ENCODE assay signal across 40 mouse cellular contexts in the genomic region with DNA sequence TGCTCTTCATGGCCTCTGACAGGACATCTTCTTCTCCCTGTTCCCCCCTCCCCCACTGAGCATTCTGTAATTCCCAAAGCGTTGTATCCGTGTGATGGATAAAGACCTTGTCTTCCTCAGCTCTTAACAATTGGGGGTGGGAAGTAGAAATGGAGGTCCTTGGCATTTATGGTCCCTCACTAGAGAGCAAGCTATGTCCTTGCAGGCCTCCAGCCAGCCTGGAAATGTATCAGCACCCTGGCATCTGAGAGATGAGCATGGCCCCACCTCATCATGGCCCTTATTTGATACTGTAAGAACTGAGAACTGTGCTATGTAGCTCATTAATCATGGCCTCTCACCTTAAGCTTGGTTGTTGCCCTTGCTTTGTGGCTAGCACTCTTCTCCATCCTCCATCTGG. TPM values are rescaled to one million over a fixed set of nuclear protein-coding genes. Genes with fewer than 3 reads are reported as not detected.
"Had no signal": no experiment of that assay in that cellular context is flagged by ENCODE, and none has a peak within 500 bp of the region (broad histone marks: within the 10 kb centered on the region; RNA-seq: fewer than 3 reads in every experiment).

No protein-coding gene starts in this region.

- H3K4me2 ChIP-seq: heart, embryonic 12.5 days; hindbrain, embryonic 12.5 days; hindbrain, embryonic 15.5 days; limb, embryonic 12.5 days; liver, embryonic 11.5 days; liver, embryonic 13.5 days; liver, embryonic 15.5 days had no signal

- H3K4me1 ChIP-seq: heart, embryonic 10.5 days; hindbrain, embryonic 15.5 days; limb, embryonic 10.5 days; limb, embryonic 12.5 days; liver, embryonic 13.5 days; liver, embryonic 15.5 days had no signal

- H3K36me3 ChIP-seq: heart, embryonic 10.5 days; heart, embryonic 12.5 days; hindbrain, embryonic 10.5 days; hindbrain, embryonic 12.5 days; hindbrain, embryonic 15.5 days; limb, embryonic 10.5 days; limb, embryonic 12.5 days; liver, embryonic 13.5 days; liver, embryonic 15.5 days had no signal

- DNase-seq: gastrocnemius, adult 2 months; gastrocnemius, postnatal 10 days; gastrocnemius, postnatal 25 days; heart, postnatal 10 days; heart, postnatal 4 days; kidney, adult 18-20 months; kidney, adult 8-10 months; kidney, postnatal 10 days; kidney, postnatal 25 days; kidney, postnatal 4 days; liver; liver, embryonic 13.5 days; liver, postnatal 0 days had no signal

- H3K9ac ChIP-seq: heart, embryonic 12.5 days; hindbrain, embryonic 12.5 days; hindbrain, embryonic 15.5 days; limb, embryonic 12.5 days; liver, embryonic 13.5 days; liver, embryonic 15.5 days; liver, postnatal 0 days had no signal

- ATAC-seq: hindbrain, postnatal 0 days; intestine, postnatal 0 days; liver, postnatal 0 days had no signal

- H3K4me3 ChIP-seq: gastrocnemius, adult 2 months; heart, embryonic 10.5 days; heart, embryonic 12.5 days; hindbrain, embryonic 10.5 days; hindbrain, embryonic 12.5 days; hindbrain, embryonic 15.5 days; layer of hippocampus, adult 2 months; left cerebral cortex, adult 2 months; limb, embryonic 10.5 days; limb, embryonic 12.5 days; liver, embryonic 13.5 days; liver, embryonic 15.5 days had no signal

- H3K9me3 ChIP-seq: heart, embryonic 10.5 days; heart, embryonic 12.5 days; hindbrain, embryonic 10.5 days; hindbrain, embryonic 12.5 days; hindbrain, embryonic 15.5 days; limb, embryonic 10.5 days; limb, embryonic 12.5 days; liver, embryonic 13.5 days; liver, embryonic 15.5 days had no signal

- H3K27ac ChIP-seq: gastrocnemius, adult 2 months; heart, embryonic 10.5 days; hindbrain, embryonic 10.5 days; hindbrain, embryonic 12.5 days; hindbrain, embryonic 15.5 days; hindbrain, postnatal 0 days; layer of hippocampus, adult 2 months; left cerebral cortex, adult 2 months; limb, embryonic 10.5 days; limb, embryonic 12.5 days; liver, embryonic 13.5 days; liver, embryonic 15.5 days had no signal

- H3K27me3 ChIP-seq: heart, embryonic 12.5 days; hindbrain, embryonic 12.5 days; hindbrain, embryonic 15.5 days; limb, embryonic 12.5 days; liver, embryonic 13.5 days; liver, embryonic 15.5 days had no signal

RNA-seq across cellular contexts. Expression of a gene that starts 2.3 kb away (rescaled TPM):
- total RNA-seq: gastrocnemius, adult 2 months; gastrocnemius, postnatal 10 days; gastrocnemius, postnatal 25 days; gastrocnemius, postnatal 4 days; granulocyte monocyte progenitor cell, adult 5-6 weeks; heart, adult 8-10 months; heart, postnatal 10 days; heart, postnatal 25 days; heart, postnatal 4 days; hindbrain, postnatal 0 days; layer of hippocampus, adult 2 months; layer of hippocampus, postnatal 10 days; layer of hippocampus, postnatal 25 days; left cerebral cortex, adult 2 months; left cerebral cortex, postnatal 14 days; left cerebral cortex, postnatal 36 days had no signal
- polyA plus RNA-seq: heart, embryonic 10.5 days; heart, embryonic 12.5 days; heart, embryonic 14.5 days; heart, embryonic 16.5 days; hindbrain, embryonic 10.5 days; hindbrain, embryonic 12.5 days; hindbrain, embryonic 15.5 days; hindbrain, postnatal 0 days; intestine, embryonic 14.5 days; intestine, postnatal 0 days; kidney, embryonic 14.5 days; kidney, embryonic 16.5 days; limb, embryonic 10.5 days; limb, embryonic 12.5 days; limb, embryonic 14.5 days; liver, embryonic 11.5 days; liver, embryonic 13.5 days; liver, embryonic 15.5 days; liver, postnatal 0 days had no signal

RNA-seq across cellular contexts. Expression of a gene that starts 39.0 kb away (rescaled TPM):
- total RNA-seq: gastrocnemius, adult 2 months; gastrocnemius, postnatal 10 days; gastrocnemius, postnatal 25 days; gastrocnemius, postnatal 4 days; granulocyte monocyte progenitor cell, adult 5-6 weeks; heart, adult 8-10 months; heart, postnatal 10 days; heart, postnatal 25 days; heart, postnatal 4 days; hindbrain, postnatal 0 days; layer of hippocampus, adult 2 months; layer of hippocampus, postnatal 10 days; left cerebral cortex, adult 2 months; left cerebral cortex, postnatal 36 days had no signal
- polyA plus RNA-seq: heart, embryonic 10.5 days; heart, embryonic 12.5 days; heart, embryonic 14.5 days; heart, embryonic 16.5 days; hindbrain, embryonic 10.5 days; hindbrain, embryonic 12.5 days; hindbrain, embryonic 15.5 days; hindbrain, postnatal 0 days; intestine, embryonic 14.5 days; intestine, postnatal 0 days; kidney, embryonic 14.5 days; kidney, embryonic 16.5 days; limb, embryonic 12.5 days; limb, embryonic 14.5 days; liver, embryonic 11.5 days; liver, embryonic 13.5 days; liver, embryonic 15.5 days; liver, postnatal 0 days had no signal
